ENCODE assay signal across 7 mouse cellular contexts in genomic region chr9:40783641-40784373, GRCm38 (mm10). TPM values are rescaled to one million over a fixed set of nuclear protein-coding genes. Genes with fewer than 3 reads are reported as not detected.
DNase-seq lines count a peak whose midpoint lies in the region; ATAC-seq and TF ChIP-seq lines count a peak whose summit lies in the region.

No protein-coding gene starts in this region.

- H3K4me2 ChIP-seq in heart, postnatal 0 days (ENCODE audit: low read depth, low read length): peak overlapping the region; percentile 23; the same call in 1 of the 2 replicates

- H3K4me3 ChIP-seq in embryonic facial prominence, embryonic 10.5 days: peak overlapping the region; percentile 33; the same call in 1 of the 2 replicates
- no peak overlapping the region for H3K4me3 ChIP-seq in heart, postnatal 0 days (ENCODE audit: low read depth, low read length)
- peak overlapping the region; percentile 84 for H3K4me3 ChIP-seq in megakaryocyte, embryonic 14.5 days (replicated peaks)

- DNase-seq in R1 (ENCODE audit: low read depth, low spot score): peak; percentile 98
- DNase-seq in embryonic facial prominence, embryonic 10.5 days (ENCODE audit: low spot score): peak; percentile 56
- peak; percentile 79 for DNase-seq in heart, postnatal 0 days (ENCODE audit: low spot score)
- DNase-seq in kidney, postnatal 36 days: peak; percentile 80 to 88
- peak; percentile 76 for DNase-seq in splenic B cell, adult 2 months (ENCODE audit: low read depth, low spot score)
- DNase-seq in layer of hippocampus, adult 18-20 months (ENCODE audit: low spot score in 2 of 2): no peak

- no peak overlapping the region for H3K9ac ChIP-seq in heart, postnatal 0 days (replicated peaks; ENCODE audit: low read depth, low read length)

- TF ChIP-seq CTCF in heart, postnatal 0 days (IDR thresholded peaks at IDR 0.05; ENCODE audit: low read depth): no peak

- no peaks in the 10 kb centered on the region for H3K9me3 ChIP-seq in embryonic facial prominence, embryonic 10.5 days
- H3K9me3 ChIP-seq in heart, postnatal 0 days (replicated peaks; ENCODE audit: control insufficient read depth, low read length): no peaks in the 10 kb centered on the region
- no peaks in the 10 kb centered on the region for H3K9me3 ChIP-seq in megakaryocyte, embryonic 14.5 days

- no peaks in the 10 kb centered on the region for H3K27me3 ChIP-seq in embryonic facial prominence, embryonic 10.5 days (replicated peaks; ENCODE audit: low read depth, poor library complexity, severe bottlenecking)
- no peaks in the 10 kb centered on the region for H3K27me3 ChIP-seq in heart, postnatal 0 days (ENCODE audit: control insufficient read depth, insufficient read depth, low read length)
- H3K27me3 ChIP-seq in megakaryocyte, embryonic 14.5 days (replicated peaks): peaks cover 5% of the 10 kb centered on the region
- no peaks in the 10 kb centered on the region for H3K27me3 ChIP-seq in splenic B cell, adult 2 months (ENCODE audit: control insufficient read depth, insufficient read depth, low read length, poor library complexity, severe bottlenecking)

- TF ChIP-seq EP300 in heart, postnatal 0 days (IDR thresholded peaks at IDR 0.05; ENCODE audit: low read depth): no peak

- ATAC-seq in heart, postnatal 0 days (ENCODE audit: insufficient read depth, low read depth): peak; percentile 69

- H3K27ac ChIP-seq in embryonic facial prominence, embryonic 10.5 days (replicated peaks): peak overlapping the region; percentile 77
- peak overlapping the region; percentile 84 for H3K27ac ChIP-seq in heart, postnatal 0 days (ENCODE audit: low read depth)

- peaks cover 40% of the 10 kb centered on the region for H3K4me1 ChIP-seq in embryonic facial prominence, embryonic 10.5 days
- peaks cover 11% of the 10 kb centered on the region for H3K4me1 ChIP-seq in heart, postnatal 0 days (ENCODE audit: control insufficient read depth, insufficient read depth)
- peaks cover 48% of the 10 kb centered on the region for H3K4me1 ChIP-seq in megakaryocyte, embryonic 14.5 days

- H3K36me3 ChIP-seq in embryonic facial prominence, embryonic 10.5 days (replicated peaks): peaks cover 32% of the 10 kb centered on the region
- H3K36me3 ChIP-seq in heart, postnatal 0 days (replicated peaks; ENCODE audit: control insufficient read depth, insufficient read depth, low read length): no peaks in the 10 kb centered on the region
- H3K36me3 ChIP-seq in megakaryocyte, embryonic 14.5 days (replicated peaks; ENCODE audit: low read length): no peaks in the 10 kb centered on the region
- no peaks in the 10 kb centered on the region for H3K36me3 ChIP-seq in splenic B cell, adult 2 months (ENCODE audit: control insufficient read depth, insufficient read depth, low read length, poor library complexity, severe bottlenecking)

- WGBS in embryonic facial prominence, embryonic 10.5 days: 6% methylated on average over 13 of the region's 13 CpGs
- WGBS in heart, postnatal 0 days: 37% methylated on average over 13 of the region's 13 CpGs

RNA-seq across cellular contexts. Expression of gene Hspa8, which starts 17.0 kb away (rescaled TPM):
- 3,691 and 4,038 TPM in 2 replicates for polyA plus RNA-seq in embryonic facial prominence, embryonic 10.5 days (2016; fragmentation: Nextera tagmentation; extraction: Ambion mirVana)
- 2,627 and 2,715 TPM in 2 replicates for total RNA-seq in heart, postnatal 0 days (2014; rRNA removed; ENCODE audit: low replicate concordance)
- 1,298 and 1,386 TPM in 2 replicates for polyA plus RNA-seq in heart, postnatal 0 days (2015; fragmentation: Nextera tagmentation; extraction: Ambion mirVana)
- polyA plus RNA-seq in megakaryocyte, embryonic 14.5 days (2012; ENCODE audit: insufficient read depth, low replicate concordance): 811 and 986 TPM in 2 replicates
- total RNA-seq in layer of hippocampus, adult 18-20 months (2021): 1,000 to 10,000 TPM; 2,409 to 2,534 TPM

Comparison
In these comparisons a context has a peak if more than half of its experiments do, and no peak if none do; other contexts are left out.
1. DNase-seq: peak in R1 (single experiment), embryonic facial prominence, embryonic 10.5 days (single experiment), heart, postnatal 0 days (single experiment), kidney, postnatal 36 days (2 of 2) and splenic B cell, adult 2 months (single experiment); none in layer of hippocampus, adult 18-20 months (0 of 2).